Mouse (Mus musculus) liver, embryonic 11.5 days (tissue): ENCODE measurements around the gene Fam166a. TPM values are rescaled to one million over a fixed set of nuclear protein-coding genes. Genes with fewer than 3 reads are reported as not detected.
"Not testable (repeated sequence)": the region's sequence is repeated elsewhere in the genome, so short reads cannot be mapped to it uniquely, and the experiment has no call there.

Experiments
- ATAC-seq: fragments of 200-750 bp; cut with Nextera tagmentation; replicated peaks from 2 replicates; pipeline ENCODE4 v1.8.0; 2017; ENCODE audit warnings: moderate number of reproducible peaks, mild to moderate bottlenecking, moderate TSS enrichment, moderate library complexity; ENCODE audit not compliant: low FRiP score
- DNase-seq: peaks from one replicate; pipeline ENCODE4 v3.0.0-alpha.2; 2017; ENCODE audit warnings: low spot score
- H3K27ac ChIP-seq: fragments of 300-500 bp; sonication (generic); 2 replicates; pipeline ENCODE4 v1.5.1; 2014; ENCODE audit warnings: mild to moderate bottlenecking, low read depth, low read length, control low read depth
- H3K27me3 ChIP-seq: fragments of 300-500 bp; sonication (generic); replicated peaks from 2 replicates; pipeline ENCODE4 v1.6.1; 2014; ENCODE audit warnings: low read length, mixed read lengths; ENCODE audit not compliant: control insufficient read depth, insufficient read depth
- H3K36me3 ChIP-seq: fragments of 300-500 bp; sonication (generic); 2 replicates; pipeline ENCODE4 v1.6.1; 2014; ENCODE audit warnings: mild to moderate bottlenecking, low read length, moderate library complexity, mixed read lengths; ENCODE audit not compliant: control insufficient read depth, insufficient read depth
- H3K4me1 ChIP-seq: fragments of 300-500 bp; sonication (generic); replicated peaks from 2 replicates; pipeline ENCODE4 v1.6.1; 2014; ENCODE audit warnings: low read length, mixed read lengths; ENCODE audit not compliant: control insufficient read depth, insufficient read depth
- H3K4me2 ChIP-seq: fragments of 300-500 bp; sonication (generic); 2 replicates; pipeline ENCODE4 v1.6.1; 2014; ENCODE audit warnings: mild to moderate bottlenecking, control low read depth, moderate library complexity
- H3K4me3 ChIP-seq: fragments of 300-500 bp; sonication (generic); 2 replicates; pipeline ENCODE4 v1.5.1; 2014; ENCODE audit warnings: low read depth, low read length, control low read depth
- H3K9ac ChIP-seq: fragments of 300-500 bp; sonication (generic); 2 replicates; pipeline ENCODE4 v1.6.1; 2014; ENCODE audit warnings: low read depth, low read length, control low read depth
- H3K9me3 ChIP-seq: fragments of 300-500 bp; sonication (generic); 2 replicates; pipeline ENCODE4 v1.6.1; 2016; ENCODE audit warnings: low read length, inconsistent platforms, mixed read lengths; ENCODE audit not compliant: control insufficient read depth
- WGBS: fragments of 180-500 bp; shearing (Covaris S2); extraction: QIAGEN DNeasy Blood & Tissue Kit; methylation state at CpG from one replicate; pipeline ENCODE4 v1.1.7; 2014; 5-methylcytosine and 5-hydroxymethylcytosine counted together
- polyA plus RNA-seq: library from polyadenylated mRNA; unstranded; fragments of >200 nt; fragmentation: Nextera tagmentation; extraction: Ambion mirVana; gene quantifications from 2 replicates; pipeline ENCODE4 v1.2.1, GENCODE M21; 2014

Gene Fam166a
- polyA plus RNA-seq, 1 experiment from 2014 or later, result 0.45 TPM

DNA sequence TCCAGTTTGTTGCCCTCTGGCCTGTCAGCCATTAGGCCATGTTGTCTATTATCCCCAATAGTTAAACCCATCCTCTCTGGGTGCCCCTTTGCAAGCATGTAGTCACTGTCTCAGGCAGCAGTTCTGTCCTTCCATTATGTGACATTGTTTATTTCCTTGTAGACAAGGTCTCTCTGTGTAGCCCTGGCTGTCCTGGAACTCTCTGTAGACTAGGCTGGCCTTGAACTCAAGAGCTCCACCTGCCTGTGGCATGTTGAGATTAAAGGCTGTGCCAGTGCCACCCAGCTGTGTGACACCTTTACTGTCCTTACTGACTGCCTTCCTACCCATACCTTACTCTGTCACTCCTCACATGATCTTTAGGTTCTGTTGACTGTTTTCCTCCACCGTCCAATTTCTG lies 33.8 kb downstream of the Fam166a start:
- ATAC-seq, result no peak
- no peak overlapping the region for H3K27ac ChIP-seq
- H3K4me1 ChIP-seq, result peaks cover 12% of the 10 kb centered on the region; the same call in 1 of the 2 replicates
- H3K9me3 ChIP-seq, result no peaks in the 10 kb centered on the region
- H3K4me3 ChIP-seq, result no peak overlapping the region
- no peak overlapping the region for H3K4me2 ChIP-seq
- H3K27me3 ChIP-seq, result no peaks in the 10 kb centered on the region
- peaks cover 33% of the 10 kb centered on the region for H3K36me3 ChIP-seq
- WGBS, result 88% methylated on average over 1 of the region's 1 CpGs
- DNase-seq, result no peak
- H3K9ac ChIP-seq, result no peak overlapping the region

DNA sequence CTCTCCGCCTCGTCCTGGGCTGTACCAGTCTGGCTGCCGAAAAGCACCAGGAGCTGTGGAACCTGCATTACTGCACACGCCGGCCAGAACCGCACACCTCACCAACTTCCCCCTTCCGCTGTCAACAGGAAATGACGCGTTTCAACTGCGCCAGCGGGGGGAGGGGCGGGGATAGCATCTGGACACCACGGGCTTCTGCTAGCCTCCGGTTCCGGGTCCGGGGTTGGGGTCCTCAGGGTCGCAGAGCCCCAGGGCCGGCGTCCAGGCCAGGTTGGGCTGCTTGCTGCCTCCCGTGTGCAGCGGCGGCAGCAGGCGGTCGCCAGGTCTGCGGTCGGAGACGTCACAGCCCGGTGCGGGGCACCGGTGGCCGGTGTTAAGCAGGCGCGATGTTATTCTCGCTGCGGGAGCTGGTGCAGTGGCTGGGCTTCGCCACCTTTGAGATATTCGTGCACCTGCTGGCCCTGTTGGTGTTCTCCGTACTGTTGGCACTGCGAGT lies 36.8 kb downstream of the Fam166a start, which contains the start of gene Tmem203:
Tmem203 (plus strand) TSS at position 156 of the 496 bp plus-strand sequence.
- Histone ChIP-seq H3K36me3 (peaks cover 17% of the 10 kb centered on the region), H3K9me3 (no peaks in the 10 kb centered on the region), H3K27ac (peak within 1 kb of the TSS; percentile 76), H3K4me1 (peaks cover 12% of the 10 kb centered on the region; the same call in 1 of the 2 replicates), H3K4me2 (peak within 1 kb of the TSS; percentile 98), H3K27me3 (no peaks in the 10 kb centered on the region), H3K9ac (peak within 1 kb of the TSS; percentile 87), H3K4me3 (peak within 1 kb of the TSS; percentile 92)
- peak; percentile 98 for DNase-seq
- peak; percentile 83 for ATAC-seq
- under 1% methylated on average over 39 of the region's 39 CpGs for WGBS

DNA sequence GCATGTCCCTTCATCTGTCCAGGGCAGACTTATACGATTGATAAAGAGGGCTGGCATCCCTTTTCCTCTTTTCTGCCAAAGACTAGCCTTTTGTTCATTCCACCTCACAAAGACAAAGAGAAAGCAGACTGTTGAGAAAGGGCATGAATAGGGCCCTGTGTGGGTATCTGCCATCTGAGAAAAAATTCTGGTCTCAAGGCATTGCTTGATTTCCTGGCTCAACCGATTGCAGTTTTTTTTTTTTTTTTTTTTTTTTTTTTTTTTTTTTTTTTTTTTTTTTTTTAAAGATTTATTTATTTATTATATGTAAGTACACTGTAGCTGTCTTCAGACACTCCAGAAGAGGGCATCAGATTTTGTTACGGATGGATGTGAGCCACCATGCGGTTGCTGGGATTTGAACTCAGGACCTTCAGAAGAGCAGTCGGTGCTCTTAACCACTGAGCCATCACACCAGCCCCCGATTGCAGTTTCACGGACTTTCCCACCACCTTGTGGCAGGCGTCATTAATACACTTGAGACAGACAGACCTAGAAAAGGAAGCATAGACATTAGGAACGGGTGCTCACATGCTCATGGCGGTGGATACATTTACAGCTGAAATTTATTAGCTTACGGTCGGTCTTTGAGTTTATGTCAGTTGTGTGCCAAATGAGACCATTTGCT lies 38.0 kb downstream of the Fam166a start:
- DNase-seq, ATAC-seq, H3K27me3 ChIP-seq, H3K36me3 ChIP-seq, H3K27ac ChIP-seq, H3K9me3 ChIP-seq: not testable (repeated sequence)
- 45% methylated on average over 11 of the region's 12 CpGs for WGBS
- H3K4me3 ChIP-seq, result peak overlapping the region; percentile 92
- H3K4me2 ChIP-seq, result peak overlapping the region; percentile 98
- H3K4me1 ChIP-seq, result peaks cover 12% of the 10 kb centered on the region; the same call in 1 of the 2 replicates
- peak overlapping the region; percentile 87 for H3K9ac ChIP-seq

DNA sequence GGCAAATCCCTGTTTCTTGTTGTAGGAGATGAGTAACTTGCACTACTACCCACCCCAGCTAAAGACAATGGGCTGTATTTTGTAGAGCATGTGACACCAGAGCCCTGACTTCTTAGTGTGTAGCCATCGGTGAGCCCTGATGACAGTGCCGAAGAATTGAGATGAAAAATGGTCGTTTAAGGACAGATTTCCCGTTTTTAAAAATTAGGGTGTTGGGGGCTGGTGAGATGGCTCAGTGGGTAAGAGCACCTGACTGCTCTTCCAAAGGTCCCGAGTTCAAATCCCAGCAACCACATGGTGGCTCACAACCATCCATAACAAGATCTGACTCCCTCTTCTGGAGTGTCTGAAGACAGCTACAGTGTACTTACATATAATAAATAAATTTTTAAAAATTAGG lies 38.7 kb downstream of the Fam166a start:
- not testable (repeated sequence) for H3K4me3 ChIP-seq
- H3K4me1 ChIP-seq, result peaks cover 12% of the 10 kb centered on the region; the same call in 1 of the 2 replicates

DNA sequence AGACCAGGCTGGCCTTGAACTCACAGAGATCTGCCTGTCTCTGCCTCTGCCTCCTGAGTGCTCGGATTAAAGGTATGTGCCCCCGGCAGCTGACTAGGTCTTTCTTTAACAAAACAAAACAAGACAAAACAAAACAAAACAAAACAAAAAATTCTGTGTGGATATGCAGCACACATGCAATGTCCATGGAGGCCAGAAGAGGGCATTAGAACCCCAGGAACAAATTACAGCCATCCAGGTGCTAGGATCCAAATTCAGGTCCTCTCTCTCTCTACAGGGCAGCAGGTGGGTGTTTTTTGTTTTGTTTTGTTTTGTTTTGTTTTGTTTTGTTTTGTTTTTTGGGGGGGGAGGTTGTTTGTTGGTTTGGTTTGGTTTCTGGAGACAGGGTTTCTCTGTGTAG lies 40.3 kb downstream of the Fam166a start:
- WGBS, result 55% methylated on average over 2 of the region's 2 CpGs
- Histone ChIP-seq H3K9me3 (no peaks in the 10 kb centered on the region), H3K4me1 (peaks cover 18% of the 10 kb centered on the region; the same call in 1 of the 2 replicates)

More for the DNA sequence above, 38.7 kb downstream of the Fam166a start:
- H3K27me3 ChIP-seq, ATAC-seq, H3K4me2 ChIP-seq, H3K27ac ChIP-seq, DNase-seq, H3K9me3 ChIP-seq, H3K9ac ChIP-seq, H3K36me3 ChIP-seq: not testable (repeated sequence)
- WGBS, result 81% methylated on average over 5 of the region's 5 CpGs

DNA sequence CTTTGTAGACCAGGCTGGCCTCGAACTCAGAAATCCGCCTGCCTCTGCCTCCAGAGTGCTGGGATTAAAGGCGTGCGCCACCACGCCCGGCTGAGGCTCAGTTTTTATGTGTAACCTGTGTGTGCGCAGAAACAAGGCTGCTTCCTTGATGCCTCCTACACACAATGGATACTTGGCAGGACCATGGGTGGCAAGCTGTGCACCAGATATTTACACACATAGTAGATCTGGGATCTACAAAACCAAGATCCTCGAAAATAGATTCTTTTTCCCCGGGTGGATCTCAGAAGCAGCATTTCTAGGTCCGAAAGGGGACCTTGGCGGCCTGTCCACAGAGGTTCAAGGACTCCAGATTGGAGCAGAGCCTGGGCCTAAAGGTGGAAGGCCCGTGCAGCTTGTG lies 43.3 kb downstream of the Fam166a start:
- Histone ChIP-seq H3K4me1 (peaks cover 24% of the 10 kb centered on the region), H3K36me3 (no peaks in the 10 kb centered on the region), H3K27ac (peak overlapping the region; percentile 71), H3K9me3 (no peaks in the 10 kb centered on the region), H3K9ac (peak overlapping the region; percentile 71), H3K4me3 (peak overlapping the region; percentile 75), H3K4me2 (peak overlapping the region; percentile 69), H3K27me3 (peaks cover 3% of the 10 kb centered on the region; the same call in 1 of the 2 replicates)
- DNase-seq (no peak), ATAC-seq (peak; percentile 17; the same call in 1 of the 2 replicates)
- WGBS, result 47% methylated on average over 12 of the region's 12 CpGs

More for the DNA sequence above, 40.3 kb downstream of the Fam166a start:
- Histone ChIP-seq H3K9ac (no peak overlapping the region), H3K4me2 (peak overlapping the region; percentile 16; the same call in 1 of the 2 replicates), H3K27ac (no peak overlapping the region), H3K4me3 (no peak overlapping the region), H3K27me3 (no peaks in the 10 kb centered on the region), H3K36me3 (no peaks in the 10 kb centered on the region)
- no peak for DNase-seq
- ATAC-seq, result no peak

DNA sequence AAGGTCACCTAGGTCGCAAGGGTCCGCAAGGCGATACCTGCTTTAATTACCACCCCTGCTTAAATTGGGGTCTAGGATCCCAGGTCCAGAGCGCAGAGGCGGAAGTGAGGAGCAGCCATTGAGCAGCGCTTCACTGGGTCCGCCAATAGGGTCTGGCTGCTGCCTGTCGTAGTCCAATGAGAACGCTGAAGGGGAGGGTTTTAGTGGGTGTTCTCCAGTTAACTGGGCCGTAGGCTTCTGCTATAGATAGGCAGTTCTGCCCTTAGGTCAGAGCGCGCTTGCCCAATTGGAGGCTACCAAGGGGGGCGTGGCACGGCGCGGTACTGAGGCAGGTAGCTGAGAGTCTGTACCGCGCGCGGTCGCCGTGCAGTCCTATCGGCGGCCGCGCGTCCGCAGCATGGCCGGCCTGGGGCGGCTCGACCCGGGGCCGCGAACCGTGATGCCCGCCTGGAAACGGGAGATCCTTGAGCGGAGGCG lies 43.8 kb downstream of the Fam166a start, which contains the start of gene Tprn:
Tprn (plus strand) TSS at position 328 of the 477 bp plus-strand sequence.
- peak; percentile 97 for ATAC-seq
- H3K9ac ChIP-seq, result peak within 1 kb of the TSS; percentile 71
- H3K4me3 ChIP-seq, result peak within 1 kb of the TSS; percentile 75
- peak within 1 kb of the TSS; percentile 69 for H3K4me2 ChIP-seq
- peak within 1 kb of the TSS; percentile 71 for H3K27ac ChIP-seq
- H3K4me1 ChIP-seq, result peaks cover 28% of the 10 kb centered on the region
- DNase-seq, result peak; percentile 89
- peaks cover 3% of the 10 kb centered on the region; the same call in 1 of the 2 replicates for H3K27me3 ChIP-seq
- H3K36me3 ChIP-seq, result no peaks in the 10 kb centered on the region
- H3K9me3 ChIP-seq, result no peaks in the 10 kb centered on the region
- under 1% methylated on average over 39 of the region's 39 CpGs for WGBS

DNA sequence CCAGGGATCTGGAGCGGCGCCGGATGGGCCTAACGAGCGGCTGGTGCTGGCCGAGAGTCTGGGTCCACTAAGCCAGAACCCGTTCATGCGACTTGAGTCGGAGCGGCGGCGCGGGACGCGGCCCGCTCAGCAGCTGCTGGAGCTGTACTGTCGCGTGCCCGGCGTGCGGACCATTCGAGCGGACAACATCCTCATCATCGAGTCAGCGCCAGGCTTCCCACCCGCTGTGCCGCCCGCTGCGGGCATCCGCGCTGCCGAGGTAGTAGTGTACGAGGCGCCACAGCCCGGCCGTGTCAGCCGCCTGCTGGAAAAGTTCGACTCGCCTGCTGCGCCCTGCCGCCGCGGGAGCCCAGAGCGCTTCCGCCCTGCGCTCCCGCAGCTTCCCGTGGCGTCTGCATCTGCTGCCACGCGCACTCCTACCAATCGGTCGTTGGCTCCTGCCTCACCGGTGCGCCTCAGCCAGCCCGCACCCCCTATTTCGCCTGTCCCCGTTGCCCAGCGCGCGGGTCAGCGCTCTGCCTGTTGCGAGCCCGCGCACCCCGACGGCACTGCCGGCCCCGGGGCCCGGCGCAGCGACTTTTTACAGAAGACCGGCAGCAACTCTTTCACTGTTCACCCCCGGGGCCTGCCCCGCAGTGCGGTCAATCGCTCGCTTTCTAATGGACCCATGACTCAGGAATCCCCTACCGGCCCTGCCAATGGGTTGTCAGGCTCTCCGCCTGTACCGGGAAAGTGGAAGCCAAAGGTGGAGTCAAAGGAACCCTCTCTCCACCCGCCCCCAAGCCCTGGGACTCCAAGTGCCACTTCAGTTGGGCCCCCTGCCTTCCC lies 44.5 kb downstream of the Fam166a start:
- under 1% methylated on average over 81 of the region's 82 CpGs for WGBS
- DNase-seq, result no peak
- H3K9me3 ChIP-seq, result no peaks in the 10 kb centered on the region
- peak; percentile 18; the same call in 1 of the 2 replicates for ATAC-seq
- H3K27me3 ChIP-seq, result peaks cover 3% of the 10 kb centered on the region; the same call in 1 of the 2 replicates
- H3K4me2 ChIP-seq, result peak overlapping the region; percentile 69
- peak overlapping the region; percentile 75 for H3K4me3 ChIP-seq
- peak overlapping the region; percentile 39; the same call in 1 of the 2 replicates for H3K27ac ChIP-seq
- H3K4me1 ChIP-seq, result peaks cover 32% of the 10 kb centered on the region
- H3K9ac ChIP-seq, result peak overlapping the region; percentile 63
- H3K36me3 ChIP-seq, result no peaks in the 10 kb centered on the region
